Mouse (Mus musculus) testis, adult 2 months (tissue): ENCODE measurements around the gene Tnf. TPM values are rescaled to one million over a fixed set of nuclear protein-coding genes. Genes with fewer than 3 reads are reported as not detected.

Experiments
- H3K27ac ChIP-seq: fragments of 200-500 bp; 2 replicates; pipeline ENCODE4 v1.5.1; 2012; ENCODE audit warnings: low read depth, low read length; ENCODE audit not compliant: control insufficient read depth, insufficient read depth
- H3K27me3 ChIP-seq: fragments of 200-500 bp; 2 replicates; pipeline ENCODE4 v1.6.1; 2012; ENCODE audit warnings: mild to moderate bottlenecking, low read length, moderate library complexity; ENCODE audit not compliant: control insufficient read depth, insufficient read depth
- H3K36me3 ChIP-seq: fragments of 200-500 bp; 2 replicates; pipeline ENCODE4 v1.6.1; 2012; ENCODE audit warnings: mild to moderate bottlenecking, low read length; ENCODE audit not compliant: control insufficient read depth, insufficient read depth
- H3K4me1 ChIP-seq: fragments of 200-500 bp; 2 replicates; pipeline ENCODE4 v1.6.1; 2012; ENCODE audit warnings: low read length; ENCODE audit not compliant: control insufficient read depth, insufficient read depth
- H3K4me3 ChIP-seq: fragments of 200-500 bp; 2 replicates; pipeline ENCODE4 v1.5.1; 2012; ENCODE audit warnings: low read depth, mild to moderate bottlenecking, low read length, moderate library complexity, mixed read lengths; ENCODE audit not compliant: control insufficient read depth
- CTCF ChIP-seq: fragments of 200-500 bp; IDR thresholded peaks from 2 replicates; pipeline ENCODE4 v1.5.1; 2012; ENCODE audit warnings: low read depth, mild to moderate bottlenecking, inconsistent platforms, low read length, moderate library complexity; ENCODE audit not compliant: control insufficient read depth, insufficient read depth, insufficient replicate concordance
- POLR2A ChIP-seq: fragments of 200-500 bp; IDR thresholded peaks from 2 replicates; pipeline ENCODE4 v1.6.1; 2012; ENCODE audit warnings: low read depth, mild to moderate bottlenecking, inconsistent platforms, low read length, moderate library complexity; ENCODE audit not compliant: control insufficient read depth
- polyA plus RNA-seq: library from polyadenylated mRNA; depleted of rRNA; stranded (reverse); fragments of >200 nt; gene quantifications from 2 replicates; pipeline ENCODE4 v1.2.3, GENCODE M21; 2012; rRNA removed

Gene Tnf
- 0.07 TPM in 1 of 2 replicates, not detected in the other for polyA plus RNA-seq

DNA sequence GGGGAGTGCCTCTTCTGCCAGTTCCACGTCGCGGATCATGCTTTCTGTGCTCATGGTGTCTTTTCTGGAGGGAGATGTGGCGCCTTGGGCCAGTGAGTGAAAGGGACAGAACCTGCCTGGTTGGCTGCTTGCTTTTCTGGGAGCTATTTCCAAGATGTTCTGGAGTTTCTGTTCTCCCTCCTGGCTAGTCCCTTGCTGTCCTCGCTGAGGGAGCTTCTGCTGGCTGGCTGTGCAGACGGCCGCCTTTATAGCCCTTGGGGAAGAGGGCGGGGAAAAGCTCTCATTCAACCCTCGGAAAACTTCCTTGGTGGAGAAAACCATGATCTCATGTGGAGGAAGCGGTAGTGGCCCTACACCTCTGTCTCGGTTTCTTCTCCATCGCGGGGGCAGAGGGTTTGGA, at the start of gene Tnf:
Gene Tnf (minus strand): TSS at position 221 of the 400 bp plus-strand sequence.
- Histone ChIP-seq H3K27me3 (no peaks in the 10 kb centered on the region), H3K4me1 (0 out of 2 replicates have a peak, but pooled peaks cover 2% of the 10 kb centered on the region), H3K4me3 (no peak within 1 kb of the TSS), H3K27ac (no peak within 1 kb of the TSS; the same call in 1 of the 2 replicates), H3K36me3 (no peaks in the 10 kb centered on the region)
- TF ChIP-seq CTCF = no peak
- TF ChIP-seq POLR2A = peak; percentile 43; the same call in 1 of the 2 replicates

DNA sequence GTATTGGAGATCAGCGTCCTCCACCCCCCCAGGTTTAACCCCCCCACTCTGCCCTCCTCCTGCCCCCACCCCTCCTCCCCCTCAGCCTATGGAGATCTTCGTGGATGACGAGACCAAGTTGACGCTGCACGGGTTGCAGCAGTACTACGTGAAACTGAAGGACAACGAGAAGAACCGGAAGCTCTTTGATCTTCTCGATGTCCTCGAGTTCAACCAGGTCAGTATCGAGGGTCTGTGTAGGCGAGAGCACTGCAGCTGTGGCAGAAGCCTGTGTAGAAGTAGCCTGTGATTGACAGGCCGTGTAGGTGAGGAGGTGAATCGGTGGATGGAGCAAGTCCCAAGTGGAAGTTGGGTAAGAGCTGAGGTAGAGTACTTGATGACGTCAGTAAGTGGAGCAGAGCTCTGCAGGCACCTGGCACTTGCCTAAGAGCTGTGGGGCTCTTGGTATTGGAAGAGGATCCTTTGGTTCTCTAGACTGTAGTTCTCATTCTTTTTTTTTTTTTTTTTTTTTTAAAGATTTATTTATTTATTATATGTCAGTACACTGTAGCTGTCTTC, 49.4 kb upstream of the Tnf start:
- TF ChIP-seq CTCF (no peak), POLR2A (no peak)
- H3K27me3 ChIP-seq = no peaks in the 10 kb centered on the region
- no peaks in the 10 kb centered on the region for H3K4me1 ChIP-seq
- no peak overlapping the region for H3K27ac ChIP-seq
- no peak overlapping the region for H3K4me3 ChIP-seq
- peaks cover 4% of the 10 kb centered on the region for H3K36me3 ChIP-seq

DNA sequence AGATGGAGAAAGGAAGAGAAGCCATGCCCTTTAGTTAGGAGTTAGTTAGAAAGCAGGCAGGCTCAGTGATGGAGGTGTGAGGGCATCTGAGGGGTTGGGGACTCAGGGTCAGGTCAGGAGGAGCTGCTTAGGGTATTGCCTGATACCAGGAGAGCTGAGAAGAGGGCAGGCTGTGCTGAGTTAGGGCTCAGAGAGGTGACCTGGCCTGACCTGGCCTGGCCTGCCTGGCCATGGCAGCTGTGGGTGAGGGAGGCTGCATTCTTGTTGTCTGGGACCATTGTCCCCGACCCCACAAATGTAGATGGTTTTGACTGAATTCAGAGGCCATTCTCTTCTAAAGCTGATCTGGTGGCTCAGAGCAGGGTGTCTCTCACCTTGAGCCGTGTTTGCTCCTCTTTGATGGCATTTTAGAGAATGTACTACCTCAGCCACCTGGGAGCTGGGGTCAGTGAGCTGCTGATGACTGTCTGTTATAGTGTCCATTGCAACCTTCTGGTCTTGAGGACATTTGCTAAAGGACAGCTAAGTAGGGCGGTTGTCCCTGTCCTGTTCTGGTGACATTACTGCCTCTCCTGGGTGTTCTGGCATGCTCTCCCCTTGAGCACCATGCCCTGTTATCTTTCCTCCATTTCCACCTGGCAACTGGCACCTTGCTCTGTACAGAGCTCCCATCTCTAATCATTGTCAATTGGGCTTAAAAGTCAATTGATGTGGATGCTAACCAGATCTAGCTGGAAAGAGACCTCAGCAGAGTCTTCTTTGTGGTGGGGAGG, 48.7 kb upstream of the Tnf start:
- Histone ChIP-seq H3K4me3 (no peak overlapping the region), H3K27ac (no peak overlapping the region), H3K4me1 (no peaks in the 10 kb centered on the region), H3K27me3 (no peaks in the 10 kb centered on the region), H3K36me3 (peaks cover 4% of the 10 kb centered on the region)
- TF ChIP-seq POLR2A (no peak), CTCF (no peak)

DNA sequence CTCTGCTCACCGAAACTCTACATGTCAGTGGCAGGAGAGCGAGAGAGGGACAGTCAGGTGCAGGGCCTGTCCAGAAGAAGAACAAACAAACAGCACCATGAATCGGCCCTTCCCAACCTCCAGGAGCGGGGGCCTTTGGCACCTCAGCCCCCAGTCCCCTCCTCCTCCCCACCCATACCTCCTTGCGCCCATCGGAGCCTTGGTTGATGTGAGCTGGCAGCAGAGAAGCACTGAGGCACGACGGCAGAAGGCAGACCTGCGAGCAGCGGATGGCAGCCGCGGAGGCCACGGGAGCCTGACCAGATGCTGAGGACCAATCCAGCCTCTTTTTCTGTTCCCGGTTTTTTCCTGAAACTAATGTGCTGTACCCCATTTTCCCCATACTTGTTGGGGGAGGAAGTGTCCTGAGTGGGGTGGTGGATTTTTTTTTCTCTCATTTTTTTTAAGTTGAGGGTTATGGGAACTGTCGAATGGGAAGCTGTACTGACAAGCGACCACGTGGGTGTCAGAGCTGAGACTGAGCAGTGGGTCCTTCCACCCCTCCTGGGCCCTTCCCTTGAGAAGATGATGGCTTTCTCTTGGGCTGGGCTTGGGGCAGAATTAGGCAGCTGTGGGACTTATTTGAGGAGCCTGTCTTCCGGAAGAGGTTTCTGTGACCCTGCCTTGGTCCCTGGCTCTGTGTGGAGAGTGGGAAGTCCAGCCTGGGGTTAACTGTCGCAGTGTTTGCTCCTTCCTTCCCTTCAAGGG, 47.8 kb upstream of the Tnf start:
- no peaks in the 10 kb centered on the region for H3K27me3 ChIP-seq
- TF ChIP-seq POLR2A = no peak
- H3K36me3 ChIP-seq = peaks cover 4% of the 10 kb centered on the region
- H3K4me1 ChIP-seq = no peaks in the 10 kb centered on the region
- H3K4me3 ChIP-seq = no peak overlapping the region
- no peak overlapping the region for H3K27ac ChIP-seq

DNA sequence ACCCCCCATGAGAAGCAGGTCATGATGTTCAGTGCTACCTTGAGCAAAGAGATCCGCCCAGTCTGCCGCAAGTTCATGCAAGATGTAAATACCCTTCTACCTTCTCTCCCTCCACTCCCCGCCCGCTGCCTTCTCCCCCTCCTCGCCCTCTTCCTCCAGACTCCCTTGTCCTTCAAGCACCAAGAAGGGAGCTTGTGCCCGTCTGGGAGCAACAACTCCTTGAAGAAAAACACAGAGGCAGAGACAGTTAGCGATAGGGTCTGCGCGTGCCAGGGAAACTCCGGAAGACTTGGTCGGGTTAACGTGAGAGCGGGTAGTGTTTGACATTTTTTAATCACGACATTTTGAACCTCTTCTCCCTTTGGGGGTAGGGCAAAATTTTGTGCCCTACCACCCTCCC, 47.2 kb upstream of the Tnf start:
- no peaks in the 10 kb centered on the region for H3K27me3 ChIP-seq
- no peak overlapping the region for H3K27ac ChIP-seq
- TF ChIP-seq CTCF = no peak
- TF ChIP-seq POLR2A = no peak
- no peak overlapping the region for H3K4me3 ChIP-seq
- H3K4me1 ChIP-seq = peaks cover 2% of the 10 kb centered on the region; the same call in 1 of the 2 replicates
- H3K36me3 ChIP-seq = peaks cover 6% of the 10 kb centered on the region

DNA sequence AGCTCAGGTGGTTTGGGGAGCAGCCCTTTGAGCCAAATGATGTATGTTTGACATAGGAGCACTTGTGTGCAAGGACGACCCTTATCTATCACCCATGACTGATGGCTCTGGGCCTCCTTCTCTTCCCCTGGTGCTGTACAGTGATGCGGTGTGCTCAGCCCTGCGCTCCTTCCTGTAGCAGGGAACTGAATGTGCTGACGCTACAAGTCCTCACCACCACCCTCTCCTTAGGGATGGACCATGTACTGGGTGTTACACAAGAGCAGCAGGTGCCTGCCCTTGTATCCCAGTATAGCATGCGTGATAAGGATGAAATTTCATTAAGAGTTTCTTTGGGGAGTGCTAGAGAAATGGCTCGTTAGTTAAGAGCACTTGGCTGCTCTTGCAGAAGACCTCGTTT, 45.3 kb upstream of the Tnf start:
- peaks cover 8% of the 10 kb centered on the region for H3K4me1 ChIP-seq
- no peak overlapping the region for H3K4me3 ChIP-seq
- H3K27ac ChIP-seq = no peak overlapping the region
- H3K36me3 ChIP-seq = peaks cover 7% of the 10 kb centered on the region
- no peak for TF ChIP-seq POLR2A
- H3K27me3 ChIP-seq = no peaks in the 10 kb centered on the region

- TF ChIP-seq POLR2A = no peak
- no peak for TF ChIP-seq CTCF
- peaks cover 8% of the 10 kb centered on the region for H3K4me1 ChIP-seq
- no peak overlapping the region for H3K4me3 ChIP-seq
- H3K36me3 ChIP-seq = peaks cover 7% of the 10 kb centered on the region
- H3K27me3 ChIP-seq = no peaks in the 10 kb centered on the region
- no peak overlapping the region for H3K27ac ChIP-seq
These were observed 44.2 kb upstream of the Tnf start for GRCm38 (mm10) chr17:35245731-35246623.
